Mouse (Mus musculus) embryonic fibroblast, embryonic 13.5 days (primary cell): Measurements from ENCODE around the gene Adamtsl1.

Experiments
- CTCF ChIP-seq: IDR thresholded peaks from 2 replicates; pipeline ENCODE4 v1.5.1; 2011; ENCODE audit warnings: mild to moderate bottlenecking, control low read depth, low read length, moderate library complexity, borderline replicate concordance; ENCODE audit not compliant: insufficient read depth
- POLR2A ChIP-seq: IDR thresholded peaks from 2 replicates; pipeline ENCODE4 v1.6.1; 2011; ENCODE audit warnings: low read depth, mild to moderate bottlenecking, control low read depth, low read length, moderate library complexity

GRCm38 (mm10) chr4:86286572-86286971, 772.6 kb downstream of the Adamtsl1 start:
- TF ChIP-seq POLR2A = no peak
- TF ChIP-seq CTCF = no peak
